Comparison of ENCODE assay signal across 15 mouse cellular contexts in the genomic region with DNA sequence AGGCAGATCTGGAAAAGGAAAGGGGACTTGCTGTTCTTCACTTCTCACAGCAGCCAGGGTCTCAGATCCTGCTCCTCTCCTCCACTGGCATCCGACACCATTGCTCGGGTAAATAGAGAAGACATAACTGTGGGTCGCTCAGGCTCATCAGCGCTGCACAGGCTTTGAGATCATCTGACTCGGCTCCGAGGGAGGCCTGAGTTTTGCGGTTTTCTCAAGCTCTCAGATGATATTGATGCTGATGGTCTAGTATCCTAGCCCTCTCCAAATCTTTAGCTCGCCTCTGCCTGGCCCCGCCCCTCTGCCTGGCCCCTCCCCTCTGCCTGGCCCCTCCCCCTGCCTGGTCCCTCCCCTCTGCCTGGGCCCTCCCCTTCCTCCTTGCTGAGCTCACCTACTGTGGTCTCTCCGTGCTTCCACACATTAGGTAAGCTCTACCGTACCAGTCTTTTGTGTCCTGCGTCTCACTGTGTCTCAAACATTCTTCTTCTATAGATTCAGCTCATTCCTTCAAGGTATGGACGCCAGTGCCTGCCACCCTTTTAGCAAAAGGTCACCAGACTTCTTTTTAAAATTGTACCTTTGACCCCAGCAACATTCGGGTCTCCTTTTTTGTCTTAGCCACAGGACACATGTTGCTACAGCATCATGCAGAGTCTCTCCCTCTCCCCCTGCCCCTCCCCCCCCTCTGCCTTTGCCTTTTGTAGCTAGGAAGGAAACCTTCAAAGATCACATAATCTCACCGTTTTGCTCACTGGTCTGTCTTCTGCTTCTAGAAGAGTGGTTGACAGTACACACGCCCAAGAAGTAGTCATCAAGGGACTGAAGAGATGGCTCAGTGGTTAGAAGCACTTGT. TPM values are rescaled to one million over a fixed set of nuclear protein-coding genes. Genes with fewer than 3 reads are reported as not detected.
DNase-seq lines count a peak whose midpoint lies in the region; ATAC-seq and TF ChIP-seq lines count a peak whose summit lies in the region.
"Had no signal": no experiment of that assay in that cellular context is flagged by ENCODE, and none has a peak within 500 bp of the region (broad histone marks: within the 10 kb centered on the region; RNA-seq: fewer than 3 reads in every experiment).

No protein-coding gene starts in this region.

- 57% methylated on average over 16 of the region's 16 CpGs for WGBS in hindbrain, embryonic 15.5 days
- 62% methylated on average over 16 of the region's 16 CpGs for WGBS in hindbrain, embryonic 14.5 days
- 63% methylated on average over 16 of the region's 16 CpGs for WGBS in thymus, adult 2 months

- no peak overlapping the region for H3K4me2 ChIP-seq in hindbrain, embryonic 15.5 days
- no peak overlapping the region for H3K4me2 ChIP-seq in hindbrain, embryonic 14.5 days (replicated peaks)
- H3K4me2 ChIP-seq: neural tube, embryonic 15.5 days had no signal

- no peak overlapping the region for H3K27ac ChIP-seq in hindbrain, embryonic 15.5 days (replicated peaks)
- H3K27ac ChIP-seq in hindbrain, embryonic 14.5 days = no peak overlapping the region
- H3K27ac ChIP-seq in thymus, adult 2 months (ENCODE audit: control insufficient read depth, insufficient read depth, low read length) = peak overlapping the region; percentile 87
- H3K27ac ChIP-seq: layer of hippocampus, adult 2 months; neural tube, embryonic 15.5 days had no signal

- no peak for TF ChIP-seq CTCF in thymus, adult 2 months (IDR thresholded peaks at IDR 0.05; ENCODE audit: borderline replicate concordance, control insufficient read depth, extremely low read depth, insufficient read depth, low read length, poor library complexity)

- no peak for DNase-seq in hindbrain, embryonic 14.5 days (ENCODE audit: low spot score)
- peak; percentile 36 for DNase-seq in thymus, adult 2 months
- no peak for DNase-seq in thymus, adult 18-20 months
- DNase-seq in ZHBTc4 (ENCODE audit: low read depth, low spot score) = peak; percentile 83
- no peak for DNase-seq in right cerebral cortex, adult 18-20 months
- no peak for DNase-seq in yolk sac, embryonic 10.5 days (ENCODE audit: low spot score)
- DNase-seq: cerebellum, adult 9-10 months; gastrocnemius, postnatal 36 days; heart, postnatal 14 days; kidney, adult 2 months; lung, adult 18-20 months; right cerebral cortex, postnatal 4 days had no signal

- H3K27me3 ChIP-seq in hindbrain, embryonic 15.5 days = no peaks in the 10 kb centered on the region
- no peaks in the 10 kb centered on the region for H3K27me3 ChIP-seq in hindbrain, embryonic 14.5 days (ENCODE audit: control insufficient read depth, insufficient read depth, low read length)
- no peaks in the 10 kb centered on the region for H3K27me3 ChIP-seq in thymus, adult 2 months (ENCODE audit: control insufficient read depth, insufficient read depth, low read length)
- H3K27me3 ChIP-seq: neural tube, embryonic 15.5 days had no signal

- H3K9ac ChIP-seq in hindbrain, embryonic 15.5 days = no peak overlapping the region
- no peak overlapping the region for H3K9ac ChIP-seq in hindbrain, embryonic 14.5 days
- H3K9ac ChIP-seq: neural tube, embryonic 15.5 days had no signal

- TF ChIP-seq POLR2A in thymus, adult 2 months (IDR thresholded peaks at IDR 0.05; ENCODE audit: control insufficient read depth, extremely low read depth, insufficient read depth, low read length, poor library complexity) = no peak

- peaks cover 4% of the 10 kb centered on the region for H3K4me1 ChIP-seq in hindbrain, embryonic 15.5 days (replicated peaks)
- no peaks in the 10 kb centered on the region for H3K4me1 ChIP-seq in hindbrain, embryonic 14.5 days (replicated peaks; ENCODE audit: control insufficient read depth, insufficient read depth, low read length)
- peaks cover 38% of the 10 kb centered on the region for H3K4me1 ChIP-seq in thymus, adult 2 months (replicated peaks; ENCODE audit: control insufficient read depth, insufficient read depth, low read length)

- peak; percentile 43; the same call in 1 of the 2 replicates for ATAC-seq in hindbrain, embryonic 15.5 days (ENCODE audit: low FRiP score, low read depth)
- ATAC-seq in hindbrain, embryonic 14.5 days (ENCODE audit: low FRiP score) = no peak

- no peaks in the 10 kb centered on the region for H3K9me3 ChIP-seq in hindbrain, embryonic 15.5 days
- H3K9me3 ChIP-seq in hindbrain, embryonic 14.5 days (ENCODE audit: control insufficient read depth, low read length) = no peaks in the 10 kb centered on the region
- H3K9me3 ChIP-seq: neural tube, embryonic 15.5 days had no signal

- no peak overlapping the region for H3K4me3 ChIP-seq in hindbrain, embryonic 15.5 days
- H3K4me3 ChIP-seq in hindbrain, embryonic 14.5 days (replicated peaks; ENCODE audit: low read length) = no peak overlapping the region
- H3K4me3 ChIP-seq in thymus, adult 2 months (ENCODE audit: control insufficient read depth, insufficient read depth, low read length) = no peak overlapping the region
- H3K4me3 ChIP-seq: layer of hippocampus, adult 2 months; neural tube, embryonic 15.5 days had no signal

- H3K36me3 ChIP-seq in hindbrain, embryonic 15.5 days = no peaks in the 10 kb centered on the region
- H3K36me3 ChIP-seq in hindbrain, embryonic 14.5 days (replicated peaks; ENCODE audit: control insufficient read depth, insufficient read depth) = no peaks in the 10 kb centered on the region
- H3K36me3 ChIP-seq in thymus, adult 2 months (ENCODE audit: control insufficient read depth, insufficient read depth, low read length) = no peaks in the 10 kb centered on the region
- H3K36me3 ChIP-seq: neural tube, embryonic 15.5 days had no signal

RNA-seq across cellular contexts. Expression of a gene that starts 47.4 kb away (rescaled TPM):
- 4.5 and 6.8 TPM in 2 replicates for polyA plus RNA-seq in hindbrain, embryonic 15.5 days (2015; fragmentation: Nextera tagmentation; extraction: Ambion mirVana)
- 2.5 and 4.0 TPM in 2 replicates for polyA plus RNA-seq in hindbrain, embryonic 14.5 days (2014; fragmentation: Nextera tagmentation; extraction: Ambion mirVana)
- polyA plus RNA-seq in thymus, adult 2 months (2012; rRNA removed) = 2.8 and 2.9 TPM in 2 replicates

Comparison
In these comparisons a context has a peak if more than half of its experiments do, and no peak if none do; other contexts are left out.
1. DNase-seq: peak in thymus, adult 2 months (single experiment) and ZHBTc4 (single experiment); none in hindbrain, embryonic 14.5 days (single experiment), thymus, adult 18-20 months (0 of 2), right cerebral cortex, adult 18-20 months (single experiment) and yolk sac, embryonic 10.5 days (single experiment).